Mouse (Mus musculus) myocyte (in vitro differentiated cells): ENCODE data around the gene Mical2. TPM values are rescaled to one million over a fixed set of nuclear protein-coding genes. Genes with fewer than 3 reads are reported as not detected.

ENCODE experiments used
- H3K27me3 ChIP-seq: one replicate; pipeline ENCODE4 v1.6.1; 2011; ENCODE audit not compliant: control insufficient read depth, insufficient read depth, insufficient read length
- H3K36me3 ChIP-seq: one replicate; pipeline ENCODE4 v1.6.1; 2011; ENCODE audit not compliant: control insufficient read depth, insufficient read depth
- H3K4me2 ChIP-seq: one replicate; pipeline ENCODE4 v1.6.1; 2011; ENCODE audit warnings: low read depth, control low read depth
- H3K4me3 ChIP-seq: one replicate; pipeline ENCODE4 v1.5.1; 2011; ENCODE audit warnings: mild to moderate bottlenecking, control low read depth, moderate library complexity
- H3K79me2 ChIP-seq: one replicate; pipeline ENCODE4 v1.6.1; 2011; ENCODE audit not compliant: control insufficient read depth, insufficient read depth
- H3ac ChIP-seq: one replicate; pipeline ENCODE4 v1.6.1; 2011; ENCODE audit not compliant: control insufficient read depth, insufficient read length
- CEBPB ChIP-seq: IDR thresholded peaks from 2 replicates; pipeline ENCODE4 v1.6.1; 2011; ENCODE audit warnings: mild to moderate bottlenecking, moderate library complexity; ENCODE audit not compliant: poor library complexity, insufficient read depth, severe bottlenecking
- E2F4 ChIP-seq: IDR thresholded peaks from one replicate; pipeline ENCODE4 v1.6.1; 2011; ENCODE audit warnings: mild to moderate bottlenecking, control low read depth, moderate library complexity; ENCODE audit not compliant: insufficient read depth
- MAX ChIP-seq: IDR thresholded peaks from one replicate; pipeline ENCODE4 v1.6.1; 2011; ENCODE audit warnings: low read depth, mild to moderate bottlenecking, control low read depth
- MYOD1 ChIP-seq, 3 experiments: IDR thresholded peaks; one replicate each; pipeline ENCODE4 v1.6.1; 2011; ENCODE audit warnings: control low read depth in 2 of 3, low read depth in 2 of 3, mild to moderate bottlenecking in 2 of 3, moderate library complexity in 1 of 3; ENCODE audit not compliant: insufficient read length in 2 of 3, control insufficient read depth in 1 of 3
- MYOG ChIP-seq, 3 experiments: IDR thresholded peaks; one replicate each; pipeline ENCODE4 v1.6.1; 2011; ENCODE audit warnings: control low read depth in 2 of 3, low read depth in 2 of 3, mild to moderate bottlenecking in 2 of 3; ENCODE audit not compliant: insufficient read length in 2 of 3, control insufficient read depth in 1 of 3, insufficient read depth in 1 of 3
- POLR2A ChIP-seq: IDR thresholded peaks from one replicate; pipeline ENCODE4 v1.6.1; 2011; ENCODE audit warnings: low read depth, mild to moderate bottlenecking, control low read depth, moderate library complexity; ENCODE audit not compliant: insufficient read length
- POLR2AphosphoS2 ChIP-seq: IDR thresholded peaks from one replicate; pipeline ENCODE4 v1.6.1; 2011; ENCODE audit warnings: low read depth, control low read depth; ENCODE audit not compliant: insufficient read length
- REST ChIP-seq: IDR thresholded peaks from one replicate; pipeline ENCODE4 v1.6.1; 2011; ENCODE audit warnings: mild to moderate bottlenecking, control low read depth, moderate library complexity; ENCODE audit not compliant: insufficient read depth, insufficient read length
- SRF ChIP-seq: IDR thresholded peaks from one replicate; pipeline ENCODE4 v1.6.1; 2011; ENCODE audit warnings: low read depth; ENCODE audit not compliant: control insufficient read depth, insufficient read length
- TCF12 ChIP-seq: IDR thresholded peaks from one replicate; pipeline ENCODE4 v1.6.1; 2011; ENCODE audit warnings: mild to moderate bottlenecking, control low read depth; ENCODE audit not compliant: poor library complexity, insufficient read depth, severe bottlenecking
- TCF3 ChIP-seq: IDR thresholded peaks from one replicate; pipeline ENCODE4 v1.6.1; 2011; ENCODE audit warnings: low read depth, control low read depth; ENCODE audit not compliant: insufficient read length
- USF1 ChIP-seq: IDR thresholded peaks from one replicate; pipeline ENCODE4 v1.6.1; 2011; ENCODE audit warnings: low read depth, mild to moderate bottlenecking, control low read depth, moderate library complexity
- polyA plus RNA-seq: library from polyadenylated mRNA; unstranded; fragments of >200 nt; fragmentation: generic; extraction: Trizol; gene quantifications from one replicate; pipeline ENCODE4 v1.2.1, GENCODE M21; 2012; ENCODE audit warnings: missing spikeins

Mical2 gene
- polyA plus RNA-seq, 1 experiment = 34.8 TPM

DNA sequence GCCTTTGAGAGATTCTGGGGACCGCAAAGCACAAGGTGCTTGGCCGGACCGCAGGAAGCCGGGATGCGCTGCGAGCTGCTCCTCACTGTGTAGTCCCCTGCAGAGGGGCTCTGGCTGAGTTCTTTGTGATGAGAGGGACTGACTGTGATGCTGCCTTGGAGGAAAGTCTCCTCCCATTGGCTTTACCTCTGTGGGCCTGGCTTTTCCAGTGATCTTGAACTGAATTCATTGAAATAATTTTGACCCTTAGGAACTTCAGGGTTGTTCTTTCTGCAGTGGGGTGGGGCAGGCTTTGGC lies 1.6 kb downstream of the Mical2 start:
- no peak overlapping the region for H3ac ChIP-seq
- H3K36me3 ChIP-seq = no peaks in the 10 kb centered on the region
- peak overlapping the region; percentile 80 for H3K4me2 ChIP-seq
- TF ChIP-seq REST = no peak
- TF ChIP-seq POLR2A = no peak
- TF ChIP-seq TCF3 = no peak
- TF ChIP-seq MYOD1 (IDR thresholded peaks at IDR 0.05; ENCODE audit: control insufficient read depth in 1 of 3, insufficient read length in 2 of 3, low read depth in 2 of 3) = no peak
- peak overlapping the region; percentile 58 for H3K4me3 ChIP-seq
- peaks cover 60% of the 10 kb centered on the region for H3K79me2 ChIP-seq
- no peaks in the 10 kb centered on the region for H3K27me3 ChIP-seq

DNA sequence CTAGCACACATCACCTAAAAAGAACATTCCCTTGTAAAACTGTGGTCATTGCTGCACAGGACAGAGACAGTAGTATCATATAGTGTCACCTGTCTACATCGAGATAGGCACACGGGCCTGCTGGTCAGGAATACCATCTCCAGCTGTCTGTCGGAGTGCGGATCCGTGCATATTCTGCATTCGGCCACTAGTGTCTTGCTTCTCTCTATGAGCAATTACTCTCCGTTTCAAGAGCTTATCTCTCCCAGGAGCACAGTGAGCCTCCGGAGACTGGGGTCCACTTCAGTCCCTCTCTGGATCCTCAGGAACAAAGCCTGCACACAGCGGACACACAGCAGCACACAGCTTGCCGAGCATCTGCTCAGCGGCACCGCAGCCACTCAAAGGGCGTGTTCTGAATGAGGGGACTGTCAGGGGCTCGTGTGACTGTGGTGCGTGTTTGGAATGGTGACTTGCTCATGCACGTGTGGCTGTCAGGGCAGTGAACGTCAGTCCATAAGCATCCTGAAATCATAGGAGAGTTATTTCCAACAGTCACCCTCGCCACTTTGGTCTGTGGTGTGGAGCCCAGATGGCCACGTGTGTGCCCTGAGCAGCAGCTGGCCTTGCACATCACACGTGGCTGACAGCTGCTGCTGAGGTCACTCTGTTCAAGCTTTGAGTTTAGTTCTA lies 3.3 kb downstream of the Mical2 start:
- TF ChIP-seq TCF12 (peak; percentile 97), MYOG (IDR thresholded peaks at IDR 0.05; ENCODE audit: control insufficient read depth in 1 of 3, insufficient read depth in 1 of 3, insufficient read length in 2 of 3, low read depth in 2 of 3) (peak; percentile 94 to 99 (median 97)), REST (no peak), CEBPB (no peak), USF1 (peak; percentile 83), POLR2AphosphoS2 (no peak), MAX (peak; percentile 82), SRF (peak; percentile 16), POLR2A (no peak), MYOD1 (IDR thresholded peaks at IDR 0.05; ENCODE audit: control insufficient read depth in 1 of 3, insufficient read length in 2 of 3, low read depth in 2 of 3) (peak; percentile 98 to 100 (median 100)), TCF3 (peak; percentile 99), E2F4 (no peak)
- H3K4me2 ChIP-seq = peak overlapping the region; percentile 68
- no peaks in the 10 kb centered on the region for H3K36me3 ChIP-seq
- no peaks in the 10 kb centered on the region for H3K27me3 ChIP-seq
- peak overlapping the region; percentile 58 for H3K4me3 ChIP-seq
- peaks cover 77% of the 10 kb centered on the region for H3K79me2 ChIP-seq
- H3ac ChIP-seq = no peak overlapping the region

DNA sequence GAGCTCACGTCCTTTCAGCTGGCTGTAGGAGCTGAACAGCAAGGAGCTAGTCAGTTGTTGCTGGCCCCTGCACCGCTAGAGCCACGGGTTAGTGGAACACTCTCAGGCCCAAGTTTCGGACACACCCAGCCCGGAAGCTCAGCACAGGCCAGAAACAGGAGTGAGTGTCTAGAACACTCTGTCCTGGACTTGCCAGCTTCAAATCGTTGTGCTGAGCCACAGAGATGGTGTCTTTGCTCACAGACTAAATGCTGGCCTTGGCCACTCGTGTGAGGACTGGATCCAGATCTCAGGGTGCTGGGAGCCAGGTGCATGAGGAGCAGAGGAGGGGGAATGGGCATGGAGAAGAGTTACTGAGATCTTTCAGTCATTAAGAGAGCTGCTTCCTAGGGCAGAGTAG lies 6.1 kb downstream of the Mical2 start:
- Histone ChIP-seq H3K79me2 (peaks cover 81% of the 10 kb centered on the region), H3K4me2 (no peak overlapping the region), H3K4me3 (no peak overlapping the region), H3K27me3 (no peaks in the 10 kb centered on the region), H3K36me3 (no peaks in the 10 kb centered on the region), H3ac (no peak overlapping the region)
- TF ChIP-seq POLR2AphosphoS2 (no peak), E2F4 (no peak), TCF12 (no peak), SRF (no peak), TCF3 (no peak)

DNA sequence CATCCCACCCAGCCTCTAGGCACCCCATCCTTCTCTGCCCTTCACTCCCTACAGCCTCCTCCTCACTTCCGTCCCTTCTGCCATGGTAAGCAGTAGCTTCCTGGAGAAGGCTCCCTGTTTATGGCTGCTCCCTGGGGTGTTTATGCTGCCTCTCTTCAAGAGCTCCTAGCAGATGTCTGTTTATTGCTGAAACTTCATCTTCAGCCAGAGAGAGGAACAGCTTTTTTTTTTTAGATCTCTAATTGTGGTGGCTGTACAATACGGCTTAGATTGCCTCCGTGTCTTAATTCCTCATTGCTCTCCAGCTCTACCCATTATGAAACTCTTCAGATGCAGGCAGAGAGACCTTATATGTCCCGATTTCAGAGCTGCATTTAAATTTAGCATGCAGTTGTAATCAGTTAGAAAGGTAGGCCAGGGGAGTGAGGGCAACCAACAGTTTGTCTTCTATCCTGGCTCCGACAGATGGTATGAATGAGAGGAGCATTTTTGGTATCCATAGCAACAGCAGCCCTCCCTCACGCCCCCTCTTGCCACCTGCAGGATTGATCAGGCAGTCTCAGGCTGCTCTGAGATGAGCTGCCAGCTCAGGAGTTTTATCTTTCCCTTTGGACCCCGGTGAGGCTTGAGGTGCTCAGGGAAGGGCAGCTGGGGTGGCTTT lies 7.8 kb downstream of the Mical2 start:
- Histone ChIP-seq H3ac (no peak overlapping the region), H3K4me3 (no peak overlapping the region), H3K36me3 (no peaks in the 10 kb centered on the region), H3K79me2 (peaks cover 79% of the 10 kb centered on the region), H3K27me3 (no peaks in the 10 kb centered on the region), H3K4me2 (peak overlapping the region; percentile 55)
- TF ChIP-seq POLR2AphosphoS2 (no peak), USF1 (no peak), CEBPB (no peak), MYOD1 (IDR thresholded peaks at IDR 0.05; ENCODE audit: control insufficient read depth in 1 of 3, insufficient read length in 2 of 3, low read depth in 2 of 3) (peak in 1 of 3 experiments; percentile 2)

DNA sequence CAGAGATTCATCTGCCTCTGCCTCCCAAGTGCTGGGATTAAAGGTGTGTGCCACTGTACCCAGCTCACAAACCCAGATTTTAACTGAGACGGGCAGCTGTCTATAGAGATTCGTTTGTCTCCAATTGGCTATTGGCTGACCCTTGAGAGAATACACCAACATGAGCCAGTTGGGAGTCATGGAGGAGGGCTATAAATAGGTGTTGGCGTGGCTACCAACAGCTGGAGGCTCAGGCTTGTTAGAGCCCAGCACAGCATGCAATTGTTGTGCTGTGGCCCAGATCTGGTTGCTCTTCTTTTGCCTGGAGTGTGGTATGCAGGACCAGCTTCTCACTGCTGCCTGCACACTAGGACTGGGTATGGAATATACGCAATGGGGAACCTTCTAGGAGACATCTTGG lies 8.8 kb downstream of the Mical2 start:
- Histone ChIP-seq H3ac (no peak overlapping the region), H3K27me3 (no peaks in the 10 kb centered on the region), H3K4me3 (no peak overlapping the region), H3K36me3 (no peaks in the 10 kb centered on the region), H3K79me2 (peaks cover 76% of the 10 kb centered on the region), H3K4me2 (peak overlapping the region; percentile 55)
- TF ChIP-seq CEBPB = no peak
- TF ChIP-seq TCF12 = peak; percentile 32
- TF ChIP-seq MYOG (IDR thresholded peaks at IDR 0.05; ENCODE audit: control insufficient read depth in 1 of 3, insufficient read depth in 1 of 3, insufficient read length in 2 of 3, low read depth in 2 of 3) = peak; percentile 76 to 90 (median 79)
- TF ChIP-seq E2F4 = no peak
- peak in 2 of 3 experiments; percentile 87 to 89 for TF ChIP-seq MYOD1 (IDR thresholded peaks at IDR 0.05; ENCODE audit: control insufficient read depth in 1 of 3, insufficient read length in 2 of 3, low read depth in 2 of 3)
- TF ChIP-seq POLR2A = no peak
